Mouse (Mus musculus): ENCODE measurements around the gene Usf2. TPM values are rescaled to one million over a fixed set of nuclear protein-coding genes. Genes with fewer than 3 reads are reported as not detected.

Usf2 gene
- total and polyA plus RNA-seq, 3 experiments: 69.9 to 132 (median 101) TPM

DNA sequence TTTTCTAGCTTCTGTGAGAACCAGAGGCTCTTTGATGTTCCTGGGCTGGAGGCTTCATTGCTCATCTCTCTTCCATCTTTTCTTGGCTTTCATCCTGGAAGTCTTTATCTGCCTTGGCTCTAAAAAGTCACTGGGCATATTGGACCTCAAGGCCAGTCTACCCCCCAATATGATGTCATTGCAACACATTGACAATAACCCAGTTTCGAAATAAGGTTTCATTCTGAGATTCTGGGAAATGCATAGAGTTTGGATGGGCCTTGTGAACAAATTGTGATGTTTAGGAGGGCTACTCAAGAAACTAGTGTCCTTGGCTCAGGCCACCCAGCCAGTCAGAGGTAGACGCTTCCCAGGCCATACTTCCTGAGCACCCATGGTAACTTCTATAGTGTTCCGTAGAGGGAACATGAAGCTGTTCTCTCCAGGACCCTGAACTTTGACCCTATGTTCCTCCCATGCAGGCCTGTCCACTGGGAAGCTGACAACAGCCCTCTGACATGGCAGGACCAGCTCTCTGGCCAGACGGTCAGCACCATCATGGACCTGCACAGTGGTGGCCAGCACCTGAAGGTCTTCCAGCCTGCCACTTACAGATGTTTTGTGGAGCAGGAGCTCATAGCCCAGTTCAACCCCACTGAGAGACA, 32.0 kb upstream of the Usf2 start:
- H3K36me3 ChIP-seq (replicated peaks): no peaks in the 10 kb centered on the region
- no peaks in the 10 kb centered on the region for H3K9me3 ChIP-seq (replicated peaks)
- H3K4me1 ChIP-seq (ENCODE audit: insufficient read depth, low read depth, low read length): no peaks in the 10 kb centered on the region
- ATAC-seq (ENCODE audit: extremely low read depth, insufficient number of reproducible peaks, low FRiP score, poor library complexity, severe bottlenecking) (no peak), DNase-seq (ENCODE audit: low spot score) (no peak)
- no peaks in the 10 kb centered on the region for H3K27me3 ChIP-seq (ENCODE audit: insufficient read depth, low read length)
- TF ChIP-seq TAL1 (conservative IDR thresholded peaks at IDR 0.05; ENCODE audit: low read depth, low read length): no peak
- no peak for TF ChIP-seq POLR2AphosphoS5 (IDR thresholded peaks at IDR 0.05; ENCODE audit: insufficient replicate concordance, low read depth, low read length)
- TF ChIP-seq GATA1 (IDR thresholded peaks at IDR 0.05; ENCODE audit: borderline replicate concordance, low read length): no peak
- no peak for TF ChIP-seq GATA2 (IDR thresholded peaks at IDR 0.05; ENCODE audit: borderline replicate concordance, low read depth, low read length)
- TF ChIP-seq CTCF (IDR thresholded peaks at IDR 0.05; ENCODE audit: low read depth, low read length): no peak
- no peak overlapping the region for H3K4me3 ChIP-seq (ENCODE audit: low read depth, low read length)

DNA sequence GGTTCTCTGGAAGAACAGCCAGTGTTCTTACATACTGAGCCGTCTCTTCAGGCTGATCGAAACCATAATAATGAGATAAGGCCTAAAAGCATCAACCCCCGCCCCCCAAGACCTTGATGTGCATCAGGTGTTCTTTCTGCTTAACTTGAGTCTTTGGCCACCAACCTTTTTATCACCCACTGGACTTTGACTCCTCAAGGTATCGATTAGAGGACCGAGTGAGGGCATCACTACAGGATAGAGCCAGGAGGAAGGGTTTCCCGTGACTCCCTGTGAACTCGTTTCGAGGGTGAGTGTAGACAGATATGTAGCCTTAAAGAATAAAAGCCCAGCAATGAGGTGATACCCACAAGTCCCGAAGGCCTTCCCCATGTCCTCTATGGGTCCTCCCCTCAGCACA, 28.8 kb upstream of the Usf2 start:
- H3K27me3 ChIP-seq (ENCODE audit: insufficient read depth, low read length): no peaks in the 10 kb centered on the region
- ATAC-seq (ENCODE audit: extremely low read depth, insufficient number of reproducible peaks, low FRiP score, poor library complexity, severe bottlenecking) (no peak), DNase-seq (ENCODE audit: low spot score) (no peak)
- H3K36me3 ChIP-seq (replicated peaks): no peaks in the 10 kb centered on the region
- no peak overlapping the region for H3K4me3 ChIP-seq (ENCODE audit: low read depth, low read length)
- no peaks in the 10 kb centered on the region for H3K4me1 ChIP-seq (ENCODE audit: insufficient read depth, low read depth, low read length)
- no peak for TF ChIP-seq CTCF (IDR thresholded peaks at IDR 0.05; ENCODE audit: low read depth, low read length)
- no peak for TF ChIP-seq POLR2AphosphoS5 (IDR thresholded peaks at IDR 0.05; ENCODE audit: insufficient replicate concordance, low read depth, low read length)
- no peak for TF ChIP-seq TAL1 (conservative IDR thresholded peaks at IDR 0.05; ENCODE audit: low read depth, low read length)
- TF ChIP-seq GATA1 (IDR thresholded peaks at IDR 0.05; ENCODE audit: borderline replicate concordance, low read length): no peak
- no peak for TF ChIP-seq GATA2 (IDR thresholded peaks at IDR 0.05; ENCODE audit: borderline replicate concordance, low read depth, low read length)
- H3K9me3 ChIP-seq (replicated peaks): no peaks in the 10 kb centered on the region

DNA sequence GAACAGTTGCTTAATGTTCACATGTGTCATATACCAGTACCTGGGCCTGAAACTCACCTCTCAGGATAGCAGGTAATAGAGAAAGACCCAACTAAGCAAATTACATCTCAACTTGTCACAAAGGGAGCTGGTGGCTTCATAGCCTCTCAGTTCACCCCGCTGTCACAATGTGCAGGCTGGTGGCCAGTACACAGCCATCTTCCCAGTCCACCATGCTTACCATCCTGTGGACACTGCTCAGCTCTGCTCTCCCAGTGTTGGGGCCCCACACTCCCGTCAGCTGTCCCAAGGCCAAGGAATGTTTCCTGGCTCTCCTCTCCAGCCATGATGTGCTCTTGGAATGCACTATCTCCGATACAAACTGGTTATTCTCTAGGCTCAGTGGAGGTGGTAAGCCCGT, 25.1 kb upstream of the Usf2 start:
- no peak for TF ChIP-seq TAL1 (conservative IDR thresholded peaks at IDR 0.05; ENCODE audit: low read depth, low read length)
- no peak for TF ChIP-seq GATA2 (IDR thresholded peaks at IDR 0.05; ENCODE audit: borderline replicate concordance, low read depth, low read length)
- no peak for TF ChIP-seq GATA1 (IDR thresholded peaks at IDR 0.05; ENCODE audit: borderline replicate concordance, low read length)
- TF ChIP-seq CTCF (IDR thresholded peaks at IDR 0.05; ENCODE audit: low read depth, low read length): no peak
- no peak for TF ChIP-seq POLR2AphosphoS5 (IDR thresholded peaks at IDR 0.05; ENCODE audit: insufficient replicate concordance, low read depth, low read length)
- no peak overlapping the region for H3K4me3 ChIP-seq (ENCODE audit: low read depth, low read length)
- DNase-seq (ENCODE audit: low spot score): no peak

GRCm38 (mm10) chr7:30973501-30974289, 17.1 kb upstream of the Usf2 start, which contains the start of gene Fam187b:
Gene Fam187b, plus strand, starts transcription at chr7:30973790.
- ATAC-seq (ENCODE audit: extremely low read depth, insufficient number of reproducible peaks, low FRiP score, poor library complexity, severe bottlenecking): peak; percentile 68
- H3K4me3 ChIP-seq (ENCODE audit: low read depth, low read length): peak within 1 kb of the TSS; percentile 61; the same call in 1 of the 2 replicates

More for the DNA sequence above, 25.1 kb upstream of the Usf2 start:
- Histone ChIP-seq H3K9me3 (replicated peaks) (no peaks in the 10 kb centered on the region), H3K36me3 (replicated peaks) (no peaks in the 10 kb centered on the region), H3K27me3 (ENCODE audit: insufficient read depth, low read length) (no peaks in the 10 kb centered on the region), H3K4me1 (ENCODE audit: insufficient read depth, low read depth, low read length) (no peaks in the 10 kb centered on the region)
- no peak for ATAC-seq (ENCODE audit: extremely low read depth, insufficient number of reproducible peaks, low FRiP score, poor library complexity, severe bottlenecking)

GRCm38 (mm10) chr7:30973251-30973500, 16.6 kb upstream of the Usf2 start, which contains the start of gene Lsr:
Gene Lsr, minus strand, starts transcription at chr7:30973464.
- Histone ChIP-seq H3K27me3 (ENCODE audit: insufficient read depth, low read length) (peaks cover 21% of the 10 kb centered on the region), H3K4me1 (ENCODE audit: insufficient read depth, low read depth, low read length) (peaks cover 4% of the 10 kb centered on the region), H3K9me3 (replicated peaks) (peaks cover 8% of the 10 kb centered on the region), H3K36me3 (replicated peaks) (no peaks in the 10 kb centered on the region), H3K4me3 (ENCODE audit: low read depth, low read length) (peak within 1 kb of the TSS; percentile 61; the same call in 1 of the 2 replicates)
- TF ChIP-seq CTCF (IDR thresholded peaks at IDR 0.05; ENCODE audit: low read depth, low read length): no peak
- no peak for TF ChIP-seq GATA1 (IDR thresholded peaks at IDR 0.05; ENCODE audit: borderline replicate concordance, low read length)
- TF ChIP-seq GATA2 (IDR thresholded peaks at IDR 0.05; ENCODE audit: borderline replicate concordance, low read depth, low read length): no peak
- TF ChIP-seq TAL1 (conservative IDR thresholded peaks at IDR 0.05; ENCODE audit: low read depth, low read length): no peak
- TF ChIP-seq POLR2AphosphoS5 (IDR thresholded peaks at IDR 0.05; ENCODE audit: insufficient replicate concordance, low read depth, low read length): no peak
- ATAC-seq (ENCODE audit: extremely low read depth, insufficient number of reproducible peaks, low FRiP score, poor library complexity, severe bottlenecking) (no peak), DNase-seq (ENCODE audit: low spot score) (no peak)

More at GRCm38 (mm10) chr7:30973501-30974289, 17.1 kb upstream of the Usf2 start, which contains the start of gene Fam187b:
- Histone ChIP-seq H3K36me3 (replicated peaks) (no peaks in the 10 kb centered on the region), H3K27me3 (ENCODE audit: insufficient read depth, low read length) (peaks cover 18% of the 10 kb centered on the region), H3K9me3 (replicated peaks) (peaks cover 8% of the 10 kb centered on the region), H3K4me1 (ENCODE audit: insufficient read depth, low read depth, low read length) (peaks cover 4% of the 10 kb centered on the region)
- TF ChIP-seq POLR2AphosphoS5 (IDR thresholded peaks at IDR 0.05; ENCODE audit: insufficient replicate concordance, low read depth, low read length) (no peak), CTCF (IDR thresholded peaks at IDR 0.05; ENCODE audit: low read depth, low read length) (peak; percentile 64; the same call in 1 of the 2 replicates), GATA2 (IDR thresholded peaks at IDR 0.05; ENCODE audit: borderline replicate concordance, low read depth, low read length) (no peak), GATA1 (IDR thresholded peaks at IDR 0.05; ENCODE audit: borderline replicate concordance, low read length) (no peak), TAL1 (conservative IDR thresholded peaks at IDR 0.05; ENCODE audit: low read depth, low read length) (no peak)
- peak; percentile 54 for DNase-seq (ENCODE audit: low spot score)

Measured in G1E (cell line).